8 mouse cellular contexts compared by ENCODE assay signal in genomic region chr2:19004801-19005200, GRCm38 (mm10). TPM values are rescaled to one million over a fixed set of nuclear protein-coding genes. Genes with fewer than 3 reads are reported as not detected.
A peak's percentile ranks its signal among the peaks of the same experiment; 100 is the strongest.
DNase-seq lines count a peak whose midpoint lies in the region; ATAC-seq and TF ChIP-seq lines count a peak whose summit lies in the region.

No protein-coding gene starts in this region.

- TF ChIP-seq POLR2A in lung, adult 2 months (IDR thresholded peaks at IDR 0.05; ENCODE audit: borderline replicate concordance, extremely low read depth, low read depth, low read length) = no peak

- peak overlapping the region; percentile 30; the same call in 1 of the 2 replicates for H3K27ac ChIP-seq in heart, postnatal 0 days (ENCODE audit: low read depth)
- no peak overlapping the region for H3K27ac ChIP-seq in forebrain, embryonic 12.5 days

- intact Hi-C loops in left cerebral cortex, postnatal 4 days (cut with DNase I) = loop anchor here (10.0 kb wide), 1 partner anchor 130 kb away; no protein-coding TSS in a partner anchor

- no peak overlapping the region for H3K4me3 ChIP-seq in heart, postnatal 0 days (ENCODE audit: low read depth, low read length)
- no peak overlapping the region for H3K4me3 ChIP-seq in lung, adult 2 months (replicated peaks; ENCODE audit: extremely low read depth, low read depth, low read length)
- H3K4me3 ChIP-seq in forebrain, embryonic 12.5 days (replicated peaks) = no peak overlapping the region

- WGBS in heart, postnatal 0 days = 57% methylated on average over 10 of the region's 10 CpGs
- WGBS in lung, adult 2 months = 63% methylated on average over 10 of the region's 10 CpGs
- 81% methylated on average over 10 of the region's 10 CpGs for WGBS in forebrain, embryonic 12.5 days

- H3K4me2 ChIP-seq in heart, postnatal 0 days (ENCODE audit: low read depth, low read length) = no peak overlapping the region; the same call in 1 of the 2 replicates
- no peak overlapping the region for H3K4me2 ChIP-seq in forebrain, embryonic 12.5 days

- ATAC-seq in heart, postnatal 0 days (ENCODE audit: insufficient read depth, low read depth) = no peak
- ATAC-seq in forebrain, embryonic 12.5 days (ENCODE audit: low FRiP score) = no peak

- no peaks in the 10 kb centered on the region for H3K36me3 ChIP-seq in heart, postnatal 0 days (replicated peaks; ENCODE audit: control insufficient read depth, insufficient read depth, low read length)
- H3K36me3 ChIP-seq in forebrain, embryonic 12.5 days (replicated peaks) = no peaks in the 10 kb centered on the region

- H3K27me3 ChIP-seq in heart, postnatal 0 days (ENCODE audit: control insufficient read depth, insufficient read depth, low read length) = no peaks in the 10 kb centered on the region
- H3K27me3 ChIP-seq in forebrain, embryonic 12.5 days = 0 out of 2 replicates have a peak, but pooled peaks cover 12% of the 10 kb centered on the region

- H3K9me3 ChIP-seq in heart, postnatal 0 days (replicated peaks; ENCODE audit: control insufficient read depth, low read length) = no peaks in the 10 kb centered on the region
- H3K9me3 ChIP-seq in forebrain, embryonic 12.5 days = no peaks in the 10 kb centered on the region

- no peak for TF ChIP-seq CTCF in heart, postnatal 0 days (IDR thresholded peaks at IDR 0.05; ENCODE audit: low read depth)
- no peak for TF ChIP-seq CTCF in lung, adult 2 months (IDR thresholded peaks at IDR 0.05; ENCODE audit: insufficient read depth, low read length)

- TF ChIP-seq EP300 in heart, postnatal 0 days (IDR thresholded peaks at IDR 0.05; ENCODE audit: low read depth) = no peak

- DNase-seq in left cerebral cortex, postnatal 4 days = peak; percentile 2
- no peak for DNase-seq in left cerebral cortex, adult 11 months (ENCODE audit: low spot score)
- no peak for DNase-seq in heart, postnatal 0 days (ENCODE audit: low spot score)
- DNase-seq in lung, adult 2 months = peak; percentile 10
- DNase-seq in thymus, adult 18-20 months = peak; percentile 32 to 46
- no peak for DNase-seq in testis, postnatal 14 days (ENCODE audit: low spot score)
- DNase-seq in retina, postnatal 1 day = no peak

- H3K4me1 ChIP-seq in heart, postnatal 0 days (ENCODE audit: control insufficient read depth, insufficient read depth) = no peaks in the 10 kb centered on the region
- H3K4me1 ChIP-seq in lung, adult 2 months (ENCODE audit: control insufficient read depth, insufficient read depth, low read length) = peaks cover 4% of the 10 kb centered on the region; the same call in 1 of the 2 replicates
- no peaks in the 10 kb centered on the region for H3K4me1 ChIP-seq in forebrain, embryonic 12.5 days

- no peak overlapping the region for H3K9ac ChIP-seq in heart, postnatal 0 days (replicated peaks; ENCODE audit: low read depth, low read length)
- H3K9ac ChIP-seq in forebrain, embryonic 12.5 days = no peak overlapping the region

RNA-seq across cellular contexts. Expression of gene 4930426L09Rik, which starts 6.7 kb away (rescaled TPM):
- total RNA-seq in left cerebral cortex, postnatal 4 days (2021) = under 1 TPM; 0.64 to 0.86 TPM
- total RNA-seq in heart, postnatal 0 days (2014; rRNA removed; ENCODE audit: low replicate concordance) = 4.1 TPM in 1 of 2 replicates, not detected in the other
- polyA plus RNA-seq in heart, postnatal 0 days (2015; fragmentation: Nextera tagmentation; extraction: Ambion mirVana) = 0.08 and 0.36 TPM in 2 replicates
- polyA plus RNA-seq in lung, adult 2 months (2012; rRNA removed) = 0.38 and 0.47 TPM in 2 replicates
- polyA plus RNA-seq in forebrain, embryonic 12.5 days (2016; fragmentation: Nextera tagmentation; extraction: Ambion mirVana) = 0.36 and 0.47 TPM in 2 replicates

RNA-seq across cellular contexts. Expression of gene Pip4k2a, which starts 6.9 kb away (rescaled TPM):
- total RNA-seq in left cerebral cortex, postnatal 4 days (2021) = 10 to 100 TPM; 34.3 to 44.2 TPM
- total RNA-seq in heart, postnatal 0 days (2014; rRNA removed; ENCODE audit: low replicate concordance) = 1.3 and 2.3 TPM in 2 replicates
- polyA plus RNA-seq in heart, postnatal 0 days (2015; fragmentation: Nextera tagmentation; extraction: Ambion mirVana) = 2.7 and 4.3 TPM in 2 replicates
- 6.9 and 9.5 TPM in 2 replicates for polyA plus RNA-seq in lung, adult 2 months (2012; rRNA removed)
- 9.1 and 10.9 TPM in 2 replicates for polyA plus RNA-seq in forebrain, embryonic 12.5 days (2016; fragmentation: Nextera tagmentation; extraction: Ambion mirVana)

Comparison
In these comparisons a context has a peak if more than half of its experiments do, and no peak if none do; other contexts are left out.
1. DNase-seq: peak in left cerebral cortex, postnatal 4 days (single experiment), lung, adult 2 months (single experiment) and thymus, adult 18-20 months (2 of 2); none in left cerebral cortex, adult 11 months (single experiment), heart, postnatal 0 days (single experiment), testis, postnatal 14 days (single experiment) and retina, postnatal 1 day (single experiment).